Mouse (Mus musculus): ENCODE results near the gene Sh3bgrl2. TPM values are rescaled to one million over a fixed set of nuclear protein-coding genes. Genes with fewer than 3 reads are reported as not detected.

The Sh3bgrl2 gene
- polyA plus RNA-seq, 1 experiment from 2014 or later, result 17.3 TPM

DNA sequence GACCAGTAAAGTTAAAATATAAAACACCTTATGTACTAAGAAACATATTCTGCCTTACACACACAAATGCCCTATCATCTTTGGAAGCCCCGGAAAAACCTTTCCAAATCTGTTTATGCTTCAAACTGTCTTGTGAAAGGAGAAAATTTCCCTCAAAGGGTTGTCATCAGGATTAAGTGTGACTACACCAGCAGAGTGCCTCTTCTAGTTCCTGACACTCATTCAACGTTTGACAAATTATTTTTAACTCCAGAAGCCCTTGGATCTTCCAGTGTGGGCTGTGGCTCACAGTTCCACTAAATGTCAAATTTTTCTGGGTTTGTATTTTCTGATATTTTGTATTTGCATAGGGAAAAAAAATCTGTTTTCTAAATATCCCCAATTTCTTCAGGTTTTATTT is 10.6 kb upstream of the Sh3bgrl2 start:
- no peaks in the 10 kb centered on the region for H3K4me1 ChIP-seq (ENCODE audit: insufficient read depth, low read depth, low read length)
- H3K4me2 ChIP-seq (replicated peaks; ENCODE audit: low read depth, low read length), result no peak overlapping the region
- H3K9ac ChIP-seq (replicated peaks; ENCODE audit: low read depth), result no peak overlapping the region
- TF ChIP-seq EP300 (IDR thresholded peaks at IDR 0.05) (no peak), CTCF (IDR thresholded peaks at IDR 0.05) (no peak)
- no peak for ATAC-seq
- H3K27me3 ChIP-seq (replicated peaks; ENCODE audit: insufficient read depth, low read length), result no peaks in the 10 kb centered on the region
- no peak overlapping the region for H3K4me3 ChIP-seq (ENCODE audit: low read depth, low read length)
- no peaks in the 10 kb centered on the region for H3K36me3 ChIP-seq (ENCODE audit: insufficient read depth, low read length)
- WGBS, result 19% methylated on average over 2 of the region's 2 CpGs
- H3K9me3 ChIP-seq (ENCODE audit: low read length), result no peaks in the 10 kb centered on the region
- DNase-seq (ENCODE audit: low spot score), result no peak
- no peak overlapping the region for H3K27ac ChIP-seq (ENCODE audit: low read length)

DNA sequence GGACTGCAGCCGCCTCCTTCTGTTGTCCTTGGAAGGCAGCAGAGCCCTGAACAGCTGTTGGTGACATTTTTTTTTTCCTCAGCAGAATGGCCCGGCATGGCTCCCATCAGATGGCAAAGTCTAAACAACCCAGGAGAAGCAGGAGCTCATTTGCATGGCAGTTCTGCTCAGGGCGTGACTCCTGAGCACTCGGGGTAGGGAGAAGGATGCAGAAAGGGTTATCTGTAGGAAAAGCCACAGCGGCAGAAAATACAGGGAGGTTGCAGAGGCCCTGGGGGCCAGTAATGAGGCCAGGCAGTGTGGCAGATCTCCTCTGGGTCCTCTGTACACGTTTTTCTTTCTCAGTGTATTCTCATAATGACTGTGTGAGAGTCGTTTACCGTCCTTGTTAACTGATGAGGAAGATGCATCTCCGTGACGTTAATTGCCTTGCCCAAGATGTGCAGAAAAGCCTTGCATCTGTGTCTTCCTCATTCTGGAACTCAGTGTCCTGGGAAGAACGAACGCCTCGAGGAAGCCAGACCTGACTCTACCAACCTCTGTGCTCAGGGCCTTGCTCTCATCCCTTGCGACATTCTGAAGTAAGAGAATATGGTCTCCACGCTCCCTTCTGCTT is 10.1 kb upstream of the Sh3bgrl2 start:
- ATAC-seq (no peak), DNase-seq (ENCODE audit: low spot score) (no peak)
- Histone ChIP-seq H3K9me3 (ENCODE audit: low read length) (no peaks in the 10 kb centered on the region), H3K4me2 (replicated peaks; ENCODE audit: low read depth, low read length) (no peak overlapping the region), H3K4me3 (ENCODE audit: low read depth, low read length) (no peak overlapping the region), H3K4me1 (ENCODE audit: insufficient read depth, low read depth, low read length) (no peaks in the 10 kb centered on the region), H3K36me3 (ENCODE audit: insufficient read depth, low read length) (no peaks in the 10 kb centered on the region), H3K27ac (ENCODE audit: low read length) (no peak overlapping the region), H3K27me3 (replicated peaks; ENCODE audit: insufficient read depth, low read length) (no peaks in the 10 kb centered on the region), H3K9ac (replicated peaks; ENCODE audit: low read depth) (no peak overlapping the region)
- 45% methylated on average over 15 of the region's 15 CpGs for WGBS
- TF ChIP-seq CTCF (IDR thresholded peaks at IDR 0.05) (no peak), EP300 (IDR thresholded peaks at IDR 0.05) (no peak)

DNA sequence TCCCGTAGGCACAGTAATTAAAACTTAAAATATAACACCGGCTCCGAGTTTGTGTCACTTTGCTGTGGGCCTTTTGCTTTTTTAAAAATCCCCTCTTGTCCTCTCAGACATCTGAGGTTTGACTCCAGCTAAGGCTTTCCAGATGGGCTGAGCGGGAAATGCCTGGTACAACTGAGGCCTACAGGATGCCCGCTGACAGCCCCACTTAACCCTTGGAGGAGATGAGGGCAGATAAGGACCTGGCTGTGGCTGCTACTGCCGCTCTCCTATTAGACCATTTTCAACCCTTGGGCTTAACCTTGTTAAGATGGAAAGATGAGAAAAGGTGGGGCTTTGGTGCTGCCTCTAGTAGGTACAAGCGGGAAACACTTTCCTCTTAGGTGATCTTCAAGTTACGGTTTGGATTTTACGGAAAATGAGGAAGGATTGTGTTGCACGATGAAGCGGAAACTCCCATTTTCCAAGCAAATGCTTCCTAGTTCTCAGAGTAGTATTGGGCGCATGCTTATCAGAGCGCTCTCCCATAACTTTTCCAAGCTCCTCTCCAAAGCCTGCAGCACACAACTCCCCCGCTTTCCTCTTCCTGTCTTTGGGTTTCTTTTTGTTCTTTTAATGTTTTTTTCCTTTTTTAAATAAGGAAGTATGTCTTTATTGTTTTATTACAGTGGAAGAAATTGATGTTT is 8.2 kb upstream of the Sh3bgrl2 start:
- DNase-seq (ENCODE audit: low spot score) (no peak), ATAC-seq (no peak)
- H3K9me3 ChIP-seq (ENCODE audit: low read length), result no peaks in the 10 kb centered on the region
- no peak overlapping the region for H3K4me3 ChIP-seq (ENCODE audit: low read depth, low read length)
- no peaks in the 10 kb centered on the region for H3K4me1 ChIP-seq (ENCODE audit: insufficient read depth, low read depth, low read length)
- no peaks in the 10 kb centered on the region for H3K27me3 ChIP-seq (replicated peaks; ENCODE audit: insufficient read depth, low read length)
- H3K9ac ChIP-seq (replicated peaks; ENCODE audit: low read depth), result no peak overlapping the region
- no peak overlapping the region for H3K4me2 ChIP-seq (replicated peaks; ENCODE audit: low read depth, low read length)
- no peaks in the 10 kb centered on the region for H3K36me3 ChIP-seq (ENCODE audit: insufficient read depth, low read length)
- WGBS, result 85% methylated on average over 14 of the region's 14 CpGs
- H3K27ac ChIP-seq (ENCODE audit: low read length), result no peak overlapping the region
- TF ChIP-seq EP300 (IDR thresholded peaks at IDR 0.05) (no peak), CTCF (IDR thresholded peaks at IDR 0.05) (no peak)

DNA sequence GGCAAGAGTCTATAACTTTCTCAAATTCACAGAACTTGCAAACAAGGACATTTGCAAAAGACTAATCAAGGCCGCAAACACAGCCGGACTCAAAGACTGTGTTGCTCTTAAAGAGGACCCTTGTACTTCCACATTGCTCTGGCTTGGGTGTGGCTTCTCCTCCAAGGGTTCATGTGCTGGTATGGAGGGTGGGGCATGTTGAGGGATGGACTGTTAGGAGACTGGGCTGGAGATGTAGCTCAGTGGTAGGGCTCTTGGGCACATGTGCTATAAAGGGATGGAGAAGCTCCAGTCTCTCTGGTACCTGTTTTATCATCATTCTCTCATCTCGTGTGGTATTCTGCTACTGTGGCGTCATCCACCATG is 7.7 kb upstream of the Sh3bgrl2 start:
- DNase-seq (ENCODE audit: low spot score) (no peak), ATAC-seq (no peak)
- no peak overlapping the region for H3K4me2 ChIP-seq (replicated peaks; ENCODE audit: low read depth, low read length)
- H3K9ac ChIP-seq (replicated peaks; ENCODE audit: low read depth), result no peak overlapping the region
- WGBS, result 75% methylated on average over 4 of the region's 4 CpGs
- no peak overlapping the region for H3K4me3 ChIP-seq (ENCODE audit: low read depth, low read length)
- TF ChIP-seq CTCF (IDR thresholded peaks at IDR 0.05), result no peak
- no peak for TF ChIP-seq EP300 (IDR thresholded peaks at IDR 0.05)
- no peaks in the 10 kb centered on the region for H3K9me3 ChIP-seq (ENCODE audit: low read length)
- no peaks in the 10 kb centered on the region for H3K36me3 ChIP-seq (ENCODE audit: insufficient read depth, low read length)
- H3K27me3 ChIP-seq (replicated peaks; ENCODE audit: insufficient read depth, low read length), result no peaks in the 10 kb centered on the region
- no peak overlapping the region for H3K27ac ChIP-seq (ENCODE audit: low read length)
- H3K4me1 ChIP-seq (ENCODE audit: insufficient read depth, low read depth, low read length), result no peaks in the 10 kb centered on the region

DNA sequence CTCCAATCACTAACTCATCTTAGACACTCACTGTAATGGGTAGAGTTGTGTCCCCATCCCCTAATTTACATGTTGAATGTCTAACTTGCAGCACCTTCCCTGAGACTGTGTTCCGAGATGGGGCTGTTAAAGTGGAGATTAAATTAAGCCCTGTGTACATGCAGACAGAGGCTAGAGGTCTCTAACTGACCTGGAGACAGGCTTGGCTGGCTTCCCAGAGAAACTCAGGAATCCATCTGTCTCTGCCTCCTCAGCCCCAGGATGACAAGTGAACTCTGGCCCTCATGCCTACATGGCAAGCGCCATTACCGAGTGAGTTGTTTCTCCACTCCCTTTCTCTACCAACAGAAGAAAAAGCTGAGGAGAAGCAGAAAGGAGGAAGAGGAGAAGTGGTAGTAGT is 7.2 kb upstream of the Sh3bgrl2 start:
- no peak overlapping the region for H3K27ac ChIP-seq (ENCODE audit: low read length)
- H3K9me3 ChIP-seq (ENCODE audit: low read length), result no peaks in the 10 kb centered on the region
- DNase-seq (ENCODE audit: low spot score) (no peak), ATAC-seq (no peak)
- TF ChIP-seq CTCF (IDR thresholded peaks at IDR 0.05) (no peak), EP300 (IDR thresholded peaks at IDR 0.05) (no peak)
- WGBS, result 54% methylated on average over 3 of the region's 3 CpGs
- H3K4me2 ChIP-seq (replicated peaks; ENCODE audit: low read depth, low read length), result no peak overlapping the region
- no peaks in the 10 kb centered on the region for H3K4me1 ChIP-seq (ENCODE audit: insufficient read depth, low read depth, low read length)
- no peaks in the 10 kb centered on the region for H3K27me3 ChIP-seq (replicated peaks; ENCODE audit: insufficient read depth, low read length)
- H3K36me3 ChIP-seq (ENCODE audit: insufficient read depth, low read length), result no peaks in the 10 kb centered on the region
- H3K4me3 ChIP-seq (ENCODE audit: low read depth, low read length), result no peak overlapping the region
- no peak overlapping the region for H3K9ac ChIP-seq (replicated peaks; ENCODE audit: low read depth)

DNA sequence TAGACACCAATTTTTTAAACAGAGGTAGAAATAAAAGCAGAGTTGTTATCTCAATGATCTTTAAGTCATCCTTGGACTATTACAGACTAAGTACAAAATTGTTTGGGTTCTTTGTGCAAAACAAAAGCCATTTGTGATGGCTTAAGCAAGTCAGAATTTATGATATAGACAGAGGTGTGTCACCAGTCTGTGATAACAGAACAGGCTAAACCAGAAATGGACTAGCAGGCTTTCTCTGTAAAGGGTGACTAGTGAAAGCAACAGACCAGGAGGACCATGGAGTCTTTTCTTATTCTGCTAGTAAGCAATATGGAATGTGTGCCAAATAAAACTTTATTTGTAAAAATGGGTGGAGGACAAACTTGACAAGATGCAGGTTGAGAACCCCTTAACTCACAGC is 2.9 kb upstream of the Sh3bgrl2 start:
- DNase-seq (ENCODE audit: low spot score) (no peak), ATAC-seq (no peak)
- no peak overlapping the region for H3K9ac ChIP-seq (replicated peaks; ENCODE audit: low read depth)
- H3K27me3 ChIP-seq (replicated peaks; ENCODE audit: insufficient read depth, low read length), result no peaks in the 10 kb centered on the region
- no peaks in the 10 kb centered on the region for H3K4me1 ChIP-seq (ENCODE audit: insufficient read depth, low read depth, low read length)
- H3K4me2 ChIP-seq (replicated peaks; ENCODE audit: low read depth, low read length), result no peak overlapping the region
- no peaks in the 10 kb centered on the region for H3K36me3 ChIP-seq (ENCODE audit: insufficient read depth, low read length)
- no peak overlapping the region for H3K4me3 ChIP-seq (ENCODE audit: low read depth, low read length)
- no peaks in the 10 kb centered on the region for H3K9me3 ChIP-seq (ENCODE audit: low read length)
- no peak overlapping the region for H3K27ac ChIP-seq (ENCODE audit: low read length)
- no peak for TF ChIP-seq EP300 (IDR thresholded peaks at IDR 0.05)
- no peak for TF ChIP-seq CTCF (IDR thresholded peaks at IDR 0.05)
